ENCODE assay signal across 24 mouse cellular contexts in the genomic region with DNA sequence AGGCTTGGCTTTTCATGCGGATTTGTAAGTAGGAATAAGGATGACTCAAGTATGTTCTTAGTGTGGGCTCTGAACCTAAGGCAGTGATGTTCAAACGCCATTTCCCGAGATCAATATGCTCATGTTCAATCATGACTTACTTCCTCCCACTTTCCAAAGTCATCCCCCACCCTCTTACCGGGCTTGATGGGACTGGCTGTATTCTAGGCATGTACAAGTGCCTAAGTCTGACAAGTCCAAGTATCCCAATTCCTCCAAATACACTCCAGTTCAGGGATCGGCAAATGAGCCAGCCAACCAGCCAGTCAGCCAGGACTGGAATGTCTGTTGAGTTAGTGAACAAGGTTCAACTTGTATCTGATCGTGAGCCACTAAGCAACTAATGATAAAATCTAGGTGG. TPM values are rescaled to one million over a fixed set of nuclear protein-coding genes. Genes with fewer than 3 reads are reported as not detected.
"Had no signal": no experiment of that assay in that cellular context is flagged by ENCODE, and none has a peak within 500 bp of the region (broad histone marks: within the 10 kb centered on the region; RNA-seq: fewer than 3 reads in every experiment).

No protein-coding gene starts in this region.

- H3K4me3 ChIP-seq: midbrain, embryonic 10.5 days; midbrain, embryonic 12.5 days; myocyte; neural tube, embryonic 13.5 days; neural tube, embryonic 15.5 days had no signal

- H3K4me2 ChIP-seq: lung, embryonic 14.5 days; midbrain, embryonic 12.5 days; neural tube, embryonic 13.5 days; neural tube, embryonic 15.5 days had no signal

- ATAC-seq: midbrain, embryonic 16.5 days had no signal

- H3K9me3 ChIP-seq: neural tube, embryonic 13.5 days; neural tube, embryonic 15.5 days had no signal

- H3K9ac ChIP-seq: liver, embryonic 14.5 days; lung, embryonic 14.5 days; midbrain, embryonic 12.5 days; neural tube, embryonic 13.5 days; neural tube, embryonic 15.5 days had no signal

- H3K4me1 ChIP-seq: midbrain, embryonic 10.5 days; midbrain, embryonic 12.5 days; neural tube, embryonic 13.5 days; neural tube, embryonic 15.5 days had no signal

- H3K27ac ChIP-seq: liver, embryonic 14.5 days; midbrain, embryonic 10.5 days; midbrain, embryonic 12.5 days; neural tube, embryonic 13.5 days; neural tube, embryonic 15.5 days had no signal

- DNase-seq: lung, adult 18-20 months; lung, embryonic 14.5 days; lung, postnatal 10 days; lung, postnatal 4 days; midbrain, embryonic 14.5 days; retina, postnatal 1 day; right cerebral cortex, adult 18-20 months; right cerebral cortex, postnatal 25 days; right cerebral cortex, postnatal 4 days; spleen, adult 18-20 months; thymus, postnatal 14 days; thymus, postnatal 36 days had no signal

- H3K36me3 ChIP-seq: midbrain, embryonic 10.5 days; midbrain, embryonic 12.5 days; neural tube, embryonic 13.5 days; neural tube, embryonic 15.5 days had no signal

- H3K27me3 ChIP-seq: midbrain, embryonic 12.5 days; neural tube, embryonic 13.5 days; neural tube, embryonic 15.5 days had no signal

RNA-seq across cellular contexts. Expression of a gene that starts 15.7 kb away (rescaled TPM):
- polyA plus RNA-seq: liver, embryonic 14.5 days; liver, embryonic 16.5 days; lung, embryonic 16.5 days; midbrain, embryonic 10.5 days; midbrain, embryonic 16.5 days; neural tube, embryonic 13.5 days; small intestine, adult 2 months; stomach, embryonic 14.5 days; stomach, embryonic 16.5 days had no signal
